Mouse (Mus musculus): ENCODE results near the gene Nfatc2. TPM values are rescaled to one million over a fixed set of nuclear protein-coding genes. Genes with fewer than 3 reads are reported as not detected.

Nfatc2 gene
- polyA plus RNA-seq, 1 experiment = 13.3 TPM

DNA sequence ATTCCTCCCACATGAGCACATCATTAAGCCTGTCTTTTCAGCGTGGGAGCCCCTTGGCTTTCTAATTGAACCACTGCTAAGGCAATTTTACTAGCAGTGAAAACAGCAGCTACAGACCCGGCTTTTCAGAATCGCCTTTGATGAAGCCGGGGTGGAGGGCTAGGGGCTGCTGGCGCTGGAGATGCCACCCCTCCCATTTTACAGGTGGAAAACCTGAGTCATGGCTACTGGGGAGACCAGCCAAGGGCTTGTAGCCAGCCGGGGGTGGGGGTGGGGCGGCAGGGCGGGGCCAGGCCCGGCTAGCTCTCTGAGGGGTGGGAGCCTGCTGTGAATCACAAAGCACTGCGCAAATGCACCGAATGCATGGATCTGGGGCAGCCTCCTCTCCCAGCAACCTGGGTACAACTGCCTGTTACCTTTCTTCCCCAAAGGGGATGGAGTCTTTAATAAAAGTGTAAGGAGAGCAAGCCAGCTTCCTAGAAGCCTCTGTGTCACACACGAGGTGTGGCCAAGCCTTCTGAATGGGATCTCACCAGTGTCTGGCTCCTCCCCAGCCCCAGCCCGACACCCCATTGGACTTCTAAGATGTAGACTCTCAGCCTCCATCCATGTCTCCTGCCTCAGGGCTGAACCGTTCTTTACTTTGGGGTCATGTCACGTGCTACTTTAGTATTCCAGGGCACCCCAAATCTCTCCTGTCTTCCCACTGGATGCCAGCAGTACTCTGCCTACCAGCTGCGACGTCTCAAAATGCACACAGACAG, 75.9 kb downstream of the Nfatc2 start:
- Histone ChIP-seq H3K27ac (ENCODE audit: control insufficient read depth, insufficient read depth, low read length) (no peak overlapping the region), H3K4me3 (ENCODE audit: control insufficient read depth, insufficient read depth, low read length) (no peak overlapping the region), H3K27me3 (ENCODE audit: control insufficient read depth, insufficient read depth, low read length) (no peaks in the 10 kb centered on the region), H3K4me1 (replicated peaks; ENCODE audit: control insufficient read depth, insufficient read depth, low read length) (peaks cover 17% of the 10 kb centered on the region), H3K36me3 (ENCODE audit: control insufficient read depth, insufficient read depth, low read length) (no peaks in the 10 kb centered on the region)
- WGBS = 70% methylated on average over 17 of the region's 17 CpGs
- DNase-seq = no peak
- TF ChIP-seq CTCF (IDR thresholded peaks at IDR 0.05; ENCODE audit: borderline replicate concordance, control insufficient read depth, extremely low read depth, insufficient read depth, low read length, poor library complexity) (no peak), POLR2A (IDR thresholded peaks at IDR 0.05; ENCODE audit: control insufficient read depth, extremely low read depth, insufficient read depth, low read length, poor library complexity) (no peak)

DNA sequence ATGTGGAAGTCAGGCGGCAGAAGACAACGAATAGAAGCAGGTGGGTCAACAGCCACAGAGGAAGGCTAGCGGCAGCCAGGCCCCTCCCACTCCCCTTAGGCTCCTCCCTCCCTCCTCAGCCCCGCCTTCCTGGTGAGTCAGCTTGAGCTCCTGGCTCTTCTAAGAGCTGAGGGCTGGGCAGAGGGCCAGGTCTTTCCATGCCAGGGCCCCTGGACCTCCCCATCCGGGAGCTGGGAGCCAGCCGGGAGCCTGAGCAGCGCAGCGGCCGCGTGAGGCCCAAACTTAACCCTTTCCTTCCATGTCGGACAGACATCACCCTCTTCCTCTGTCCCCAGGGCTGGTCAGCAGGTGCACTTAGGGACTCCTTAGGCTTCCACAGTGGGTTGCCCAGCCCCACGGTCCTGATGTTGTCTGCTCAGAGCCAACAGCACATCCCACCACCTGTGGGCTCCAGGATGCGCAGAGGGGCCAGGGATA, 76.5 kb downstream of the Nfatc2 start:
- TF ChIP-seq CTCF (IDR thresholded peaks at IDR 0.05; ENCODE audit: borderline replicate concordance, control insufficient read depth, extremely low read depth, insufficient read depth, low read length, poor library complexity) (no peak), POLR2A (IDR thresholded peaks at IDR 0.05; ENCODE audit: control insufficient read depth, extremely low read depth, insufficient read depth, low read length, poor library complexity) (no peak)
- peak; percentile 40 for DNase-seq
- Histone ChIP-seq H3K36me3 (ENCODE audit: control insufficient read depth, insufficient read depth, low read length) (no peaks in the 10 kb centered on the region), H3K27me3 (ENCODE audit: control insufficient read depth, insufficient read depth, low read length) (no peaks in the 10 kb centered on the region), H3K27ac (ENCODE audit: control insufficient read depth, insufficient read depth, low read length) (no peak overlapping the region), H3K4me1 (replicated peaks; ENCODE audit: control insufficient read depth, insufficient read depth, low read length) (peaks cover 12% of the 10 kb centered on the region), H3K4me3 (ENCODE audit: control insufficient read depth, insufficient read depth, low read length) (no peak overlapping the region)
- 17% methylated on average over 13 of the region's 13 CpGs for WGBS

DNA sequence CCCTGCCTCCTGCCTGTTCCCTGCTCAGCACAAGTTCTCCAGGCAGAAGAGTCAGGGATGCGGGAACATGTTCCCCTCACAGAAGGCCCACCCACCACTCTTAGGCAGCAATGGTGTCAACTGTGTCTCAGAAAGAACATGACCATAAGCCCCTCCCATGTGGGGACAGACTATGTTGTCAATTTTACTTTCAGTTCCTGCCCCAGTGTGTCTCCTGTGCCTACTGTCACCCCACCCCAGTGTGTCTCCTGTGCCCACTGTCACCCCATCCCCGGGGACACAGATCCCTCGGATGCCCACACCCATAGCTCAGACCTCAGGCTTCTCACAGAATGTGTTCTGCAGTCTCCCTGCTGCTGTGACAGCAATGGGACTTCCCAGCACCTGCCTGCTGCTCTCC, 79.2 kb downstream of the Nfatc2 start:
- WGBS = 76% methylated on average over 3 of the region's 3 CpGs
- no peak for TF ChIP-seq CTCF (IDR thresholded peaks at IDR 0.05; ENCODE audit: borderline replicate concordance, control insufficient read depth, extremely low read depth, insufficient read depth, low read length, poor library complexity)
- Histone ChIP-seq H3K27me3 (ENCODE audit: control insufficient read depth, insufficient read depth, low read length) (no peaks in the 10 kb centered on the region), H3K27ac (ENCODE audit: control insufficient read depth, insufficient read depth, low read length) (no peak overlapping the region), H3K4me1 (replicated peaks; ENCODE audit: control insufficient read depth, insufficient read depth, low read length) (peaks cover 9% of the 10 kb centered on the region), H3K4me3 (ENCODE audit: control insufficient read depth, insufficient read depth, low read length) (no peak overlapping the region), H3K36me3 (ENCODE audit: control insufficient read depth, insufficient read depth, low read length) (no peaks in the 10 kb centered on the region)
- no peak for DNase-seq

DNA sequence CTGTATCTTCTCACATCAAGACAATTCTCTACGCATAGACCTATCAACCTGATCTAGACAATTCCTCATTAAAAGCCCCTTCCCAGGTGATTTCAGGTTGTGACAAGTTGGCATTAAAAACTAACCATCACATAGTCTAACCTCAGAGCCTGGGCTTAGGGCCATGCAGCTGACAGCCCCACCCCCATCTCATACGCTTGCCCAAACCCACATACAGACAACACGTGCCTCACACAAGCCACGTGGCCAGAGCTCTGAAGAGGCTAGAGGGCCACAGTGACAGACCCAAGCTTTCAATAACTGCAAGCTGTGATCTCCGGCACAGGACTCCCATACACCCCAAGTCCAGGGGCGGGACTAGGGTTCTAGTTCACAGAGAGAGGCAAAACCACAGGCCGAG, 80.7 kb downstream of the Nfatc2 start:
- H3K4me3 ChIP-seq (ENCODE audit: control insufficient read depth, insufficient read depth, low read length) = no peak overlapping the region
- H3K27ac ChIP-seq (ENCODE audit: control insufficient read depth, insufficient read depth, low read length) = no peak overlapping the region
- peaks cover 22% of the 10 kb centered on the region for H3K4me1 ChIP-seq (replicated peaks; ENCODE audit: control insufficient read depth, insufficient read depth, low read length)
- TF ChIP-seq POLR2A (IDR thresholded peaks at IDR 0.05; ENCODE audit: control insufficient read depth, extremely low read depth, insufficient read depth, low read length, poor library complexity) = no peak
- no peak for TF ChIP-seq CTCF (IDR thresholded peaks at IDR 0.05; ENCODE audit: borderline replicate concordance, control insufficient read depth, extremely low read depth, insufficient read depth, low read length, poor library complexity)
- WGBS = 63% methylated on average over 7 of the region's 7 CpGs
- H3K27me3 ChIP-seq (ENCODE audit: control insufficient read depth, insufficient read depth, low read length) = no peaks in the 10 kb centered on the region
- H3K36me3 ChIP-seq (ENCODE audit: control insufficient read depth, insufficient read depth, low read length) = no peaks in the 10 kb centered on the region
- no peak for DNase-seq

DNA sequence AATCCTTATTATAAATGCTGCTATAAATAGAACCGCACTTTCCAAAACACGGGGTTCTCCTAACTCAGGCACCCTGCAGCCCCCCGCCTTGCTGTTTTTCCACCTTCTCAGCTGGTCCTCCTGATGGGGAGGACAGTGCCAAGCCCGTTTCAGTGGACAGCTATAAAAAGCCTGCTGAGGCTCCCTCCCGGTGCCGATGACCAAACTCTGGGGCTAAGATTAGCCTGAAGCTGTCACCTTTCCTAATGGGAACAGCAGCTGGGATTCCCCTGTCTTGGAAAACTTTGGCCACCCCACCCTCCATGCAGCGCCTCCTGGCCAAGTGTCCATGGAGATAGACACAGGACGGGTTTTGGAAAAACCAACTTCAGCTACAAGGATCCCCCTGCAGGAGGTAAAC, 81.9 kb downstream of the Nfatc2 start:
- no peak for TF ChIP-seq POLR2A (IDR thresholded peaks at IDR 0.05; ENCODE audit: control insufficient read depth, extremely low read depth, insufficient read depth, low read length, poor library complexity)
- no peak for TF ChIP-seq CTCF (IDR thresholded peaks at IDR 0.05; ENCODE audit: borderline replicate concordance, control insufficient read depth, extremely low read depth, insufficient read depth, low read length, poor library complexity)
- Histone ChIP-seq H3K27me3 (ENCODE audit: control insufficient read depth, insufficient read depth, low read length) (no peaks in the 10 kb centered on the region), H3K4me3 (ENCODE audit: control insufficient read depth, insufficient read depth, low read length) (no peak overlapping the region), H3K36me3 (ENCODE audit: control insufficient read depth, insufficient read depth, low read length) (no peaks in the 10 kb centered on the region), H3K4me1 (replicated peaks; ENCODE audit: control insufficient read depth, insufficient read depth, low read length) (peaks cover 17% of the 10 kb centered on the region), H3K27ac (ENCODE audit: control insufficient read depth, insufficient read depth, low read length) (no peak overlapping the region)
- DNase-seq = no peak
- 96% methylated on average over 8 of the region's 8 CpGs for WGBS

DNA sequence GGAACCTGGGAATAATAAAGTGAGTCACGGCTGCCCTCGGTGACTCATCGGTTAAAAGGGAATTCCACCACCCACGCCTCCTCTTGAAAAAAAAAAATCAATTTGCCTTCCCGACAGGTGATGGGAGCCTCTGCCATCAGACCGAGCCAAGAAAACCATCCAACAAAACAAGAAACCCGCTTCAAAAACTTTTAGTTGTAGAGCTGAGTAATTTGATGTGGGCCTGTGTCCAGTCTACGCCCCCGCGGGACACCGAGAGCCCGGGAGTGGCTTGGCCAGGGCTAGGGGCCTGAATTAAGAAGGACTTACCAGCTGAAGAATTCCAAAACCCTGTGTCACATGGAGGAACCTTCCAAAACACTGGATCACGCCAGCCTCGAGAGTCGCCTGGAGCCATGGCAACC, 83.2 kb downstream of the Nfatc2 start:
- no peaks in the 10 kb centered on the region for H3K27me3 ChIP-seq (ENCODE audit: control insufficient read depth, insufficient read depth, low read length)
- TF ChIP-seq POLR2A (IDR thresholded peaks at IDR 0.05; ENCODE audit: control insufficient read depth, extremely low read depth, insufficient read depth, low read length, poor library complexity) = no peak
- peaks cover 16% of the 10 kb centered on the region for H3K4me1 ChIP-seq (replicated peaks; ENCODE audit: control insufficient read depth, insufficient read depth, low read length)
- DNase-seq = no peak
- H3K27ac ChIP-seq (ENCODE audit: control insufficient read depth, insufficient read depth, low read length) = no peak overlapping the region
- H3K36me3 ChIP-seq (ENCODE audit: control insufficient read depth, insufficient read depth, low read length) = no peaks in the 10 kb centered on the region
- no peak overlapping the region for H3K4me3 ChIP-seq (ENCODE audit: control insufficient read depth, insufficient read depth, low read length)
- 96% methylated on average over 15 of the region's 15 CpGs for WGBS

DNA sequence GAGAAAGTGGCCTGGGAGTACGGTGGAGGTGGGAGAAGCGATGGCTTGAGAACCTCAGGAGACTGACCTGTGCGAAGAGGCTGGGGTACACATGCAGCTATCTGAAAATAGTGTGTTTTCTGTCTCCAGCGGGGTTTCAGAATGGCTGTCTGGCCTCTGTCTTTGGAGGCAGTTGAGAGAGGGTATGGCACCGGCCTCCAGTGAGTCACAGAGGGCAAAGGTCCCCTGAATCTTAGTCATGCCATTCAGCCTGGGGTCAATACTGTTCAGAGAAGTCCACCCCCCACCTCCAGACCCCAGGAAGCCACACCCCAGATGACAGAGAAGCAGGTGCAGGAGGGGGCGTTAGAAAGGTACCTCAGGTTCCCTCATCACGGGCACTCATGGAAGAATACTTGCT, 83.7 kb downstream of the Nfatc2 start:
- DNase-seq = no peak
- H3K4me3 ChIP-seq (ENCODE audit: control insufficient read depth, insufficient read depth, low read length) = no peak overlapping the region
- peaks cover 16% of the 10 kb centered on the region for H3K4me1 ChIP-seq (replicated peaks; ENCODE audit: control insufficient read depth, insufficient read depth, low read length)
- no peaks in the 10 kb centered on the region for H3K27me3 ChIP-seq (ENCODE audit: control insufficient read depth, insufficient read depth, low read length)
- no peaks in the 10 kb centered on the region for H3K36me3 ChIP-seq (ENCODE audit: control insufficient read depth, insufficient read depth, low read length)
- H3K27ac ChIP-seq (ENCODE audit: control insufficient read depth, insufficient read depth, low read length) = no peak overlapping the region
- WGBS = 96% methylated on average over 7 of the region's 7 CpGs
- TF ChIP-seq CTCF (IDR thresholded peaks at IDR 0.05; ENCODE audit: borderline replicate concordance, control insufficient read depth, extremely low read depth, insufficient read depth, low read length, poor library complexity) = no peak
